Mouse (Mus musculus) liver, embryonic 16.5 days (tissue): ENCODE results near the gene Gpr162. TPM values are rescaled to one million over a fixed set of nuclear protein-coding genes. Genes with fewer than 3 reads are reported as not detected.
A peak's percentile ranks its signal among the peaks of the same experiment; 100 is the strongest.

Experiments used
- ATAC-seq: fragments of 200-750 bp; cut with Nextera tagmentation; 2 replicates; pipeline ENCODE4 v1.8.0; 2017; ENCODE audit warnings: low read depth, mild to moderate bottlenecking, moderate number of reproducible peaks, moderate library complexity
- H3K27ac ChIP-seq: fragments of 300-500 bp; sonication (generic); 2 replicates; pipeline ENCODE4 v1.5.1; 2014; ENCODE audit warnings: mild to moderate bottlenecking, low read length
- H3K27me3 ChIP-seq: fragments of 300-500 bp; sonication (generic); 2 replicates; pipeline ENCODE4 v1.6.1; 2014; ENCODE audit warnings: low read depth, low read length, mixed read lengths; ENCODE audit not compliant: control insufficient read depth, insufficient read depth
- H3K36me3 ChIP-seq: fragments of 300-500 bp; sonication (generic); 2 replicates; pipeline ENCODE4 v1.6.1; 2014; ENCODE audit warnings: mild to moderate bottlenecking; ENCODE audit not compliant: control insufficient read depth, insufficient read depth
- H3K4me1 ChIP-seq: fragments of 300-500 bp; sonication (generic); 2 replicates; pipeline ENCODE4 v1.6.1; 2014; ENCODE audit warnings: low read depth, low read length, mixed read lengths; ENCODE audit not compliant: control insufficient read depth
- H3K4me2 ChIP-seq: fragments of 300-500 bp; sonication (generic); 2 replicates; pipeline ENCODE4 v1.6.1; 2014; ENCODE audit warnings: low read depth, low read length, mixed read lengths
- H3K4me3 ChIP-seq: fragments of 300-500 bp; sonication (generic); 2 replicates; pipeline ENCODE4 v1.5.1; 2014; ENCODE audit warnings: low read depth, mild to moderate bottlenecking, low read length
- H3K9ac ChIP-seq: fragments of 300-500 bp; sonication (generic); 2 replicates; pipeline ENCODE4 v1.6.1; 2014; ENCODE audit warnings: low read depth, low read length
- H3K9me3 ChIP-seq: fragments of 300-500 bp; sonication (generic); replicated peaks from 2 replicates; pipeline ENCODE4 v1.6.1; 2016; ENCODE audit warnings: low read length; ENCODE audit not compliant: control insufficient read depth
- WGBS: fragments of 180-500 bp; shearing (Covaris S2); extraction: QIAGEN DNeasy Blood & Tissue Kit; methylation state at CpG from one replicate; pipeline ENCODE4 v1.1.7; 2014; ENCODE audit not compliant: insufficient replicate concordance; 5-methylcytosine and 5-hydroxymethylcytosine counted together
- polyA plus RNA-seq: library from polyadenylated mRNA; unstranded; fragments of >200 nt; fragmentation: Nextera tagmentation; extraction: Ambion mirVana; gene quantifications from 2 replicates; pipeline ENCODE4 v1.2.1, GENCODE M21; 2015

The Gpr162 gene
- polyA plus RNA-seq, 1 experiment from 2014 or later = 0.02 TPM

DNA sequence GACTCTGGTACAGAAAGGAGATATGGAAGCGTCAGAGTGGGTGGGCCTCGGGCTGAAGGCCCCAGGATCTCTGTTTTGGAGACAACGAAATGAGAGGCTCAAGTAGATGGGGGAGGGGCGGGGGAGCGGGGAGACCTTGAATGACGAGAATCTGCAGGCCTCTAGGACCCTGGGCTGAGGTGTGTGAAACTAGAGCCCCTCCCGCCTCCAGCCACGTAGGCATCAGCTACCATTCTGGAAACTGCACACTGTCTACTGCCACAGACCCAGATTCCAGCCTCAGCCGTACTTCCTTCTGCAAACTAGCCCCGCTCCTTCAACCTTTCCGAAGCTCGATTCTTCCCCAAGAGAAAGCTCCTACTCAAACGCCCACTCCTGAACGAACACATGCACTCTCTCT is 7.5 kb downstream of the Gpr162 start:
- WGBS = 16% methylated on average over 14 of the region's 14 CpGs
- Histone ChIP-seq H3K27me3 (peaks cover 54% of the 10 kb centered on the region), H3K9me3 (no peaks in the 10 kb centered on the region), H3K36me3 (no peaks in the 10 kb centered on the region), H3K27ac (no peak overlapping the region), H3K4me2 (no peak overlapping the region), H3K4me3 (no peak overlapping the region), H3K4me1 (peaks cover 2% of the 10 kb centered on the region), H3K9ac (no peak overlapping the region)
- ATAC-seq = no peak

DNA sequence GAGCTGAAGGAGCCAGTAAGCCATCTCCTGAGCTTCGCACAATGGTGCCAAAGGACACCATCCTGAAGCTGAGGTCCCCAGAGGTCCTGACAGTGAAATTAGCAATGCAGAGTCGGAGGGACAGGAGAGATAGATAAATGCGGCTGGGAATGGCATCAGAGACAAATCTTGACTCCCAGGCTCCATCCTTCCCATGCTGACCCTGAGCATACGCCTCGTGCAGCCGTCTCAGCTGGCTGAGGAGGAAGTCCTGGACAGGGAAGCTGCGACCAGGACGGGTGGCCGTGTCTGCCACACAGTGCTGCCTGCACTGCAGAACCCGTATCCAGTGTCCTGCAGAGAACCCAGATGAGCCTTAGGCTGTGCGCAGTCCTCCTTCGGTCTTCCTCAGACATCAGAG is 9.1 kb downstream of the Gpr162 start:
- no peak overlapping the region for H3K27ac ChIP-seq
- ATAC-seq = no peak
- H3K27me3 ChIP-seq = peaks cover 48% of the 10 kb centered on the region
- no peak overlapping the region for H3K4me2 ChIP-seq
- H3K4me1 ChIP-seq = peaks cover 2% of the 10 kb centered on the region
- H3K36me3 ChIP-seq = no peaks in the 10 kb centered on the region
- H3K9ac ChIP-seq = no peak overlapping the region
- no peak overlapping the region for H3K4me3 ChIP-seq
- no peaks in the 10 kb centered on the region for H3K9me3 ChIP-seq
- WGBS = 47% methylated on average over 12 of the region's 12 CpGs

DNA sequence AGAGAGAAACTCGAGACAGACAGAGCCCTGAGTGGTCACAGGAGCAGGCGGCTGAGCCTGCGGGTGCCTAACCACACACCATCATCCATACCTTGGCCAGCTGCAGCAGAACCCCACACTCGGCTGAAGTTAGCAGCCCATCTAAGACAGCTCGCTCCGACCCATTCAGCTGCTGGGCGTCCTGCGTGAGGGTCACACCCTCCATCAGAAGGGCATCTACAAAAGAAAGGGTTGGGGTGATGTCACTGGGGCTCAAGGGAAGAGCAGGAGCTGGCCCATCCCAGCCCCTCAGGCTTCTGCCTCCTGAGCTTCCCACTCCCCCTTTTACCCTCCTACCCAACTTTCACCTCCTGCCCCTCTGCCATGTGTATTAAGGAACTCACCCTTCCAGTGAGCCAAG is 13.2 kb downstream of the Gpr162 start:
- peaks cover 8% of the 10 kb centered on the region for H3K27me3 ChIP-seq
- no peak overlapping the region for H3K4me3 ChIP-seq
- no peak overlapping the region for H3K9ac ChIP-seq
- no peaks in the 10 kb centered on the region for H3K36me3 ChIP-seq
- no peak overlapping the region for H3K4me2 ChIP-seq
- peaks cover 2% of the 10 kb centered on the region for H3K4me1 ChIP-seq
- H3K9me3 ChIP-seq = no peaks in the 10 kb centered on the region
- 49% methylated on average over 8 of the region's 8 CpGs for WGBS
- no peak overlapping the region for H3K27ac ChIP-seq
- no peak for ATAC-seq

DNA sequence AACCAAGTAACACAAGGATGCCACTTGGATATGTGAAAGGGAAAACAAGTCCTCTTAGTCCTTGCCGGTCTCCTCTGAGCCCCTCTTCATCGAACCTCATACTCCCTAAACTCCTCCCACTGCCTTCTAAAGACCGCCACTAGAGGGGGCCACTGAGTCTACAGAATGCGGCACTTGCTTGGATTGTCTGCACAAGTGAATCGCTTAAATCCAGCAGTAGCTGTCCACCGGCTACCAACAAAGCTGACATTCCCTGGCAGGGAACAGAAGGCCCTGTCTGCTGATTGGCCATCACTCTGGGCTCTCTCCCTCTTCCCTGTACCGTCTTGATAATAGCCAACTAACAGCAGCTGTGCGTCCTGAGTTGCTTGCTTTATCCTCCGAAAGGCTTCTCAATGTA is 16.5 kb downstream of the Gpr162 start:
- Histone ChIP-seq H3K27ac (no peak overlapping the region), H3K9me3 (no peaks in the 10 kb centered on the region), H3K4me1 (no peaks in the 10 kb centered on the region), H3K36me3 (no peaks in the 10 kb centered on the region), H3K4me3 (no peak overlapping the region), H3K4me2 (no peak overlapping the region), H3K9ac (no peak overlapping the region), H3K27me3 (no peaks in the 10 kb centered on the region)
- ATAC-seq = peak; percentile 25; the same call in 1 of the 2 replicates
- WGBS = 18% methylated on average over 9 of the region's 9 CpGs

GRCm38 (mm10) chr6:124840241-124841167 is 23.3 kb downstream of the Gpr162 start, which contains the start of gene Gnb3:
Gene Gnb3 (minus strand): TSS chr6:124840275.
- H3K9me3 ChIP-seq = no peaks in the 10 kb centered on the region
- no peak within 1 kb of the TSS for H3K9ac ChIP-seq
- no peaks in the 10 kb centered on the region for H3K4me1 ChIP-seq
- no peak within 1 kb of the TSS for H3K27ac ChIP-seq
- 32% methylated on average over 15 of the region's 15 CpGs for WGBS
- H3K36me3 ChIP-seq = no peaks in the 10 kb centered on the region
- H3K4me2 ChIP-seq = no peak within 1 kb of the TSS
- H3K27me3 ChIP-seq = peaks cover 5% of the 10 kb centered on the region; the same call in 1 of the 2 replicates
- H3K4me3 ChIP-seq = no peak within 1 kb of the TSS
- no peak for ATAC-seq

- no peak for ATAC-seq
- H3K9ac ChIP-seq = no peak overlapping the region
Observed at GRCm38 (mm10) chr6:124839805-124840204, 24.0 kb downstream of the Gpr162 start.

DNA sequence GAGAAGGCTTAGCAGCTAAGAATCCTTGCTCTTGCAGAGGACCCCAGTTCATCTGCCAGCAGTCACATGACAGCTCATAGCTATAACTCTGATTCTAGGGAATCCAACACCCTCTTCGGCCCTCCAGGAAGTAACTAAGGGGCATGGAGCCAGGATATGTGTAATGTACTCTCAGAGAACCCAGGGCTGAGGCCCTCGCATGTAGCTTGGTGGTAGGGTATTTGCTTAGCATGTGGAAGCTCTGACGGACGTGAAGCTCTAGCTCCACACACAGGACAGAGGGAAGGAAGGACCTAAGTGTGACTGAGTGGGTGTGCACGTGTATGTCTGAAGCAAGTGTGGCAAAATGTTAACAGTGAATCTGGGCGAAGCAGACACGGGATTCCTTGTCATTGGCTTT is 27.4 kb downstream of the Gpr162 start:
- Histone ChIP-seq H3K4me3 (no peak overlapping the region), H3K9ac (no peak overlapping the region), H3K4me2 (no peak overlapping the region), H3K4me1 (peaks cover 5% of the 10 kb centered on the region), H3K27ac (no peak overlapping the region), H3K27me3 (peaks cover 5% of the 10 kb centered on the region; the same call in 1 of the 2 replicates), H3K36me3 (peaks cover 33% of the 10 kb centered on the region), H3K9me3 (no peaks in the 10 kb centered on the region)
- 75% methylated on average over 7 of the region's 7 CpGs for WGBS
- ATAC-seq = no peak

More at GRCm38 (mm10) chr6:124839805-124840204, 24.0 kb downstream of the Gpr162 start:
- H3K27me3 ChIP-seq = peaks cover 5% of the 10 kb centered on the region; the same call in 1 of the 2 replicates
- 20% methylated on average over 8 of the region's 8 CpGs for WGBS
- H3K4me3 ChIP-seq = no peak overlapping the region
- H3K27ac ChIP-seq = no peak overlapping the region
- no peaks in the 10 kb centered on the region for H3K9me3 ChIP-seq
- no peak overlapping the region for H3K4me2 ChIP-seq
- peaks cover under 1% of the 10 kb centered on the region; the same call in 1 of the 2 replicates for H3K36me3 ChIP-seq
- H3K4me1 ChIP-seq = no peaks in the 10 kb centered on the region

DNA sequence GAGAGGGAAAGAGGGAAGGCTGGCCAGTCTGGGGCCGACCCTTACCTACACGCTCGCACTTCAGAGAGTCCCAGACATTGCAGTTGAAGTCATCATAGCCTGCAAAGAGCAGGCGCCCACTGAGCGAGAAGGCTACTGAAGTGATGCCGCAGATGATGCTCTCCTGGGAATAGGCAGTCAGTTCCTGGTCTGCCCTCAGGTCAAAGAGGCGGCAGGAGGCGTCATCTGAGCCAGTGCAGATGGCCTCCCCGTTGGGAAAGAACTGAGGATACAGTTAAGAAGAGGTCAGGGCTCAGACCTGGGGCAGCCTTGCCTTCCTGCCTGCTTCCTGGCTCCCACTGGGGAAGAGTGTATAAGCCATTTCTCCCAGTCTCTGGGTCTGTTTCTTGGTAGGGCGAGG is 28.3 kb downstream of the Gpr162 start:
- no peak overlapping the region for H3K4me2 ChIP-seq
- peaks cover 5% of the 10 kb centered on the region; the same call in 1 of the 2 replicates for H3K27me3 ChIP-seq
- no peak overlapping the region for H3K4me3 ChIP-seq
- no peaks in the 10 kb centered on the region for H3K9me3 ChIP-seq
- H3K27ac ChIP-seq = no peak overlapping the region
- ATAC-seq = no peak
- WGBS = 83% methylated on average over 10 of the region's 10 CpGs
- peaks cover 8% of the 10 kb centered on the region for H3K4me1 ChIP-seq
- peaks cover 35% of the 10 kb centered on the region for H3K36me3 ChIP-seq
- H3K9ac ChIP-seq = no peak overlapping the region

GRCm38 (mm10) chr6:124834512-124835081 is 29.2 kb downstream of the Gpr162 start:
- Histone ChIP-seq H3K9ac (no peak overlapping the region), H3K27ac (no peak overlapping the region), H3K4me3 (no peak overlapping the region), H3K4me1 (peaks cover 8% of the 10 kb centered on the region), H3K4me2 (no peak overlapping the region), H3K9me3 (no peaks in the 10 kb centered on the region), H3K36me3 (peaks cover 35% of the 10 kb centered on the region), H3K27me3 (peaks cover 5% of the 10 kb centered on the region; the same call in 1 of the 2 replicates)
- ATAC-seq = no peak
- 70% methylated on average over 6 of the region's 6 CpGs for WGBS
